Mouse (Mus musculus) Patski (cell line): ENCODE data around the gene Psmb6. TPM values are rescaled to one million over a fixed set of nuclear protein-coding genes. Genes with fewer than 3 reads are reported as not detected.
A peak's percentile ranks its signal among the peaks of the same experiment; 100 is the strongest.

ENCODE experiments used
- ATAC-seq: fragments of 100-300 bp; one replicate; pipeline ENCODE4 v1.8.0; 2021
- CTCF ChIA-PET: fragments of 350-600 bp; sonication (Branson Sonifier 250); formaldehyde crosslinking; loops from one replicate; lab custom pipeline; 2022; ENCODE audit warnings: inconsistent platforms; lab: Charles Lee
- POLR2A ChIA-PET: fragments of 350-600 bp; sonication (Branson Sonifier 250); formaldehyde crosslinking; loops from one replicate; lab custom pipeline; 2022; ENCODE audit warnings: antibody characterized with exemption, inconsistent platforms; lab: Charles Lee
- DNase-seq: peaks from one replicate; pipeline ENCODE4 v3.0.0-alpha.2; 2011; ENCODE audit warnings: low read depth, low spot score
- H3K27me3 ChIP-seq: fragments of 371-371 bp; one replicate; pipeline ENCODE4 v1.5.1; 2021
- CTCF ChIP-seq: fragments of 100-300 bp; IDR thresholded peaks from one replicate; pipeline ENCODE4 v1.5.1; 2021
- in situ Hi-C: fragments of 300-500 bp; cut with MboI; formaldehyde crosslinking; loops from 3 replicates; pipeline ENCODE4 v1.11.1; 2018; ENCODE audit warnings: low pct_unique_long_range_greater_than_20kb, mixed read lengths
- polyA plus RNA-seq: library from polyadenylated mRNA; unstranded; gene quantifications from one replicate; pipeline ENCODE4 v1.2.3, GENCODE M21; 2021

Gene Psmb6
- polyA plus RNA-seq, result 323 TPM

- ChIA-PET POLR2A (interaction anchor here (0.6 to 0.8 kb wide), 4 partner anchors 61 to 598 kb away, joined by 3 to 9 read pairs (median 3); no protein-coding TSS in a partner anchor), CTCF (interaction anchor here (0.9 to 2.2 kb wide), 2 partner anchors 73 to 232 kb away, joined by 3 to 6 read pairs; no protein-coding TSS in a partner anchor)
- TF ChIP-seq CTCF, result no peak
- H3K27me3 ChIP-seq, result no peaks in the 10 kb centered on the region
- DNase-seq (peak; percentile 89), ATAC-seq (peak; percentile 65)
- in situ Hi-C loops, result no loop called here
These were observed at the start of gene Psmb6 for GRCm38 (mm10) chr11:70525184-70525678. Psmb6 (plus strand) TSS chr11:70525367.

- ChIA-PET CTCF (interaction anchor here (0.8 to 1.3 kb wide), 2 partner anchors 10 to 15 kb away, joined by 3 read pairs; no protein-coding TSS in a partner anchor), POLR2A (no interaction called here)
- H3K27me3 ChIP-seq, result no peaks in the 10 kb centered on the region
- ATAC-seq (no peak), DNase-seq (no peak)
- in situ Hi-C loops, result no loop called here
- no peak for TF ChIP-seq CTCF
These were observed 39.7 kb upstream of the Psmb6 start for GRCm38 (mm10) chr11:70485498-70485897.

DNA sequence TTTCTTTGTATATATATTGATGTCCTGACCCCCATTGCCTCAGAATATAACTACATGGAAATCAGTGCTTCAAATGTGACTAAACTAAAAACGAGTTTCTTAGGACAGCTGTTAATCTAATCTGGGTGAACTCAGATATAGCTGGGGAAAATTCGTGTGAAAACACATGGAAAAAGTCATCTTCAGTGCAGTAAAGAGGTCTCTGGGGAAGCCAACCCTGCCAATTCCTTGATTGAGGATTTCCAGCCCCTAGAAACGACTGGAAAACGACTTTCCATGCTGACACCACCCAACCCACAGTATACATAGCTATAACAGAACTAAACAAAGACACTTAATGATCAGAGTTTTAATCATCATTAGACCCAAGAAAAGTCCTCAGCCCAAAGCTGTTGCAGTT is 37.4 kb upstream of the Psmb6 start:
- no peak for ATAC-seq
- POLR2A ChIA-PET, result no interaction called here
- in situ Hi-C loops, result no loop called here
- CTCF ChIA-PET, result interaction anchor here (0.8 to 1.9 kb wide), 6 partner anchors 8 to 35 kb away, joined by 3 to 4 read pairs (median 3); no protein-coding TSS in a partner anchor
- TF ChIP-seq CTCF, result no peak
- DNase-seq, result no peak
- no peaks in the 10 kb centered on the region for H3K27me3 ChIP-seq

GRCm38 (mm10) chr11:70489138-70489537 is 36.0 kb upstream of the Psmb6 start:
- DNase-seq (no peak), ATAC-seq (no peak)
- ChIA-PET POLR2A (no interaction called here), CTCF (interaction anchor here (1.1 to 1.9 kb wide), 4 partner anchors 9 to 14 kb away, joined by 3 to 5 read pairs (median 4); no protein-coding TSS in a partner anchor)
- in situ Hi-C loops, result no loop called here
- no peaks in the 10 kb centered on the region for H3K27me3 ChIP-seq
- no peak for TF ChIP-seq CTCF

DNA sequence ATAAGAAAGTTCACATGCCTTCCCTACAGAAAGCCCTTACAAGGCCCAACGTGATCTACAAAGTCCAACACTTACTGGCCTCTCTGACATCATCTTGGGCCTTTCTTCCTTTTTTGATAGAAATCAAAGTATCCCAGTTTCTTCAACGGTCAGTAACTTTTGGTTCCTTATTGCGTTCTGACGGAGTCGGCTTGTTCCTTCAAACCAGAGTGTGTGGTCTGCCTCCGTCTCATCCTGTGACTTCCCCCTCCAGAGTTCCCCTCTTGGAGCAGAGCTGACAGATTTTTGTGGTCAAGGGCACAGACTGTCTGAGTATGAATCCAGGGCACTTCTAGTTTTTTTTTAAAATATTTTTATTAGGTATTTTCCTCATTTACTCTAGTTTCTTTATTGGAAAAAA is 35.5 kb upstream of the Psmb6 start:
- no peak for TF ChIP-seq CTCF
- ChIA-PET POLR2A (no interaction called here), CTCF (interaction anchor here (1.1 to 1.4 kb wide), 3 partner anchors 9 to 15 kb away, joined by 3 to 5 read pairs (median 3); no protein-coding TSS in a partner anchor)
- no peaks in the 10 kb centered on the region for H3K27me3 ChIP-seq
- in situ Hi-C loops, result no loop called here
- ATAC-seq (no peak), DNase-seq (no peak)

GRCm38 (mm10) chr11:70499566-70500475 is 25.3 kb upstream of the Psmb6 start:
- DNase-seq, result no peak
- in situ Hi-C loops, result loop anchor here (5.0 kb wide), 1 partner anchor 48 kb away; the partner anchor contains the start of gene Med11
- H3K27me3 ChIP-seq, result no peaks in the 10 kb centered on the region
- peak; percentile 79 for TF ChIP-seq CTCF
- CTCF ChIA-PET, result interaction anchor here (0.8 to 2.4 kb wide), 20 partner anchors 10 to 89 kb away, joined by 3 to 16 read pairs (median 4); partner anchors contain the start of genes Arrb2 and Med11
- no peak for ATAC-seq
- POLR2A ChIA-PET, result no interaction called here

DNA sequence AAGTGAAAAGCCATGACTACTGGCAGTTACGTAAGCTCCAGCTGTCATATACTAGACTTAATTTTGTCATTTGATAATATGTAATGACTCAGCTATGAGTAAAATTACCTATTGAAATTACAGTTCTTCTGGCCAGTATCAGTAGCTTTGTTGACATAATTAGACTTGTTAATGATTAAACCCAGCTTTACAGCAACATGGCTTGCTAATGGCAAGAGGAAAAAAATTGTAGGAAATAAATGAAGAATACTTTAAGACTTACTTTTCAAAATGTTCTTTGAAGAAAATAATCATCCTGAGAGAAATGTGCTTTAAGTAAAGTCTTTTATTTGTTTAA is 24.7 kb upstream of the Psmb6 start:
- H3K27me3 ChIP-seq, result no peaks in the 10 kb centered on the region
- in situ Hi-C loops, result loop anchor here (5.0 kb wide), 1 partner anchor 48 kb away; the partner anchor contains the start of gene Med11
- TF ChIP-seq CTCF, result no peak
- no peak for DNase-seq
- ChIA-PET CTCF (interaction anchor here (0.8 to 2.0 kb wide), 17 partner anchors 12 to 89 kb away, joined by 3 to 16 read pairs (median 4); partner anchors contain the start of genes Arrb2 and Med11), POLR2A (interaction anchor here (1.1 kb wide), 1 partner anchor 48 kb away, joined by 3 read pairs; the partner anchor contains the start of gene Med11)
- no peak for ATAC-seq

GRCm38 (mm10) chr11:70502018-70502417 is 23.1 kb upstream of the Psmb6 start:
- ChIA-PET POLR2A (no interaction called here), CTCF (interaction anchor here (0.9 to 1.1 kb wide), 4 partner anchors 14 to 70 kb away, joined by 3 to 4 read pairs (median 4); partner anchors contain the start of genes Arrb2 and Med11)
- ATAC-seq, result no peak
- H3K27me3 ChIP-seq, result no peaks in the 10 kb centered on the region
- in situ Hi-C loops, result loop anchor here (5.0 kb wide), 1 partner anchor 50 kb away; the partner anchor contains the start of gene Med11
- TF ChIP-seq CTCF, result no peak
- DNase-seq, result no peak

DNA sequence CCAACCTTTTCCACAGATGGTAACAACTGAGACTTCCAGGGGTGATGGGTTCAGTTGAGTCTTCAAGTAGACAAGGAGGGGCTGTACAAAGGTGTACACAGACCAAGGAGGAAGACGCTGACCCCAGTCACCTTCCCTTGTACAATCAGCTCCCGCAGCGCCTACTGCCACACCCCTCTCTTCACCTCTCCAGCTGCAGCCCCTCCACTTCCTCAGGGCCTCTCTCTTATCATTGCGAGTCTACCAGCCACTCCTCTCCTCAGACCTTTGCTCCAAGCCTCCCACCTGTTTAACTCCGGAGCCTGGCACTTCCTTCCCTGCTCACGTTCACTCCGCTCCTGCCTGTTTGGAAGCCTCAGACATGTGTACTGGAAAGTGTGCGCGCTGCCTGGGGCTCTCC is 20.2 kb upstream of the Psmb6 start, which contains the start of gene Tm4sf5:
Gene Tm4sf5, plus strand, starts transcription at position 275 of the 400 bp plus-strand sequence.
- in situ Hi-C loops, result loop anchor here (5.0 kb wide), 2 partner anchors 53 to 88 kb away; partner anchors contain the start of gene Med11
- peaks cover 6% of the 10 kb centered on the region for H3K27me3 ChIP-seq
- ATAC-seq, result no peak
- ChIA-PET POLR2A (interaction anchor here (0.7 kb wide), 1 partner anchor 569 kb away, joined by 3 read pairs; no protein-coding TSS in a partner anchor), CTCF (interaction anchor here (0.8 to 1.6 kb wide), 4 partner anchors 52 to 92 kb away, joined by 3 to 5 read pairs (median 4); partner anchors contain the start of gene Arrb2)
- no peak for TF ChIP-seq CTCF
- DNase-seq, result no peak

DNA sequence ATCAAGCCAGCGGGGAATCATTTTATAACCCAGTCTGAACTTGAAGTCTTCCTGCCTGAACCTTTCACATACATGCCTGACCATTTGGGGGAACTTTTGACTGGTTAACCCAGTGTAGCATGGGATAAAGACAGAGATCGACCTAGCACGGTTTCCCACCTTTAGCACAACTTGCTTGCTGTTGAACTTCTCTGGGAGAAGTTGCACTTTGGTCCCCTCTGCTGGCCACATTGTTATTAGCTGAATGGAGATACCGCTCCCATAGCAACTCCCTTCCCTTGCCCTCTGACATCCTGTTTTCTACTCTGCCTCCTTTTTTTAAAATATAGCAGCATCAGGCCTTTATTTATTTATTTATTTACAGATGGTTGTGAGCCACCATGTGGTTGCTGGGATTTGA is 18.8 kb upstream of the Psmb6 start:
- POLR2A ChIA-PET, result interaction anchor here (0.7 to 1.0 kb wide), 2 partner anchors 74 to 99 kb away, joined by 3 read pairs; no protein-coding TSS in a partner anchor
- peak; percentile 85 for TF ChIP-seq CTCF
- in situ Hi-C loops, result loop anchor here (5.0 kb wide), 1 partner anchor 89 kb away; no protein-coding TSS in a partner anchor
- DNase-seq (no peak), ATAC-seq (no peak)
- H3K27me3 ChIP-seq, result peaks cover 6% of the 10 kb centered on the region
- CTCF ChIA-PET, result interaction anchor here (1.1 to 2.5 kb wide), 2 partner anchors 74 to 91 kb away, joined by 4 to 9 read pairs; partner anchors contain the start of gene Arrb2
